Mouse (Mus musculus) common myeloid progenitor, adult 5-6 weeks (primary cell): ENCODE measurements around the gene Ppp2r5e. TPM values are rescaled to one million over a fixed set of nuclear protein-coding genes. Genes with fewer than 3 reads are reported as not detected.

Source experiments
- ATAC-seq: replicated peaks from 2 replicates; pipeline ENCODE4 v1.8.0; 2016; ENCODE audit warnings: low read depth, mild to moderate bottlenecking, moderate TSS enrichment, inconsistent platforms; ENCODE audit not compliant: poor library complexity, severe bottlenecking
- total RNA-seq: library from RNA; stranded (forward); fragments of 200-1000, 187-1606 nt; gene quantifications from 2 replicates; pipeline ENCODE4 v1.2.3, GENCODE M21; 2017

The Ppp2r5e gene
- total RNA-seq, result 26.7 and 36.4 TPM in 2 replicates

- peak; percentile 97 for ATAC-seq
Observed at GRCm38 (mm10) chr12:75596154-75597002, at the start of gene Ppp2r5e. Gene Ppp2r5e, minus strand, starts transcription at chr12:75596245.

GRCm38 (mm10) chr12:75645780-75646179, 49.7 kb upstream of the Ppp2r5e start:
- no peak for ATAC-seq

DNA sequence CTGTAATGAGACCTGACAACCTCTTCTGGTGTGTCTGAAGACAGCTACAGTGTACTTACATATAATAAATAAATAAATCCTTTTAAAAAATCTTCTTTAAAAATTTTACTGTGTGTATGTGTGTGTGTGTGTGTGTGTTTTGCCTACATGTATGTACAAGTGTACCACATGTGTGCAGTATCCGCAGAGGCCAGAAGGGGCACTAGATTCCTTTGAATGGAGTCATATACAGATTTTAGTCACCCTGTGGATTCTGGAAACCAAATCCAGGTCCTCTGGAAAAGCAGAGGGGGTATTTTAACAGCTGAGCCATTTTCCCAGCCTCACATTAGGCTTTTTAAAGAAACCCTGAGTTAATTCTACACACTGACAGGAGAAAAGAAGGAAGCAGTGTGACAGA, 45.7 kb upstream of the Ppp2r5e start:
- ATAC-seq, result no peak

- ATAC-seq, result 0 out of 2 replicates have a peak, but pooled peaks have one; percentile 22
Observed at GRCm38 (mm10) chr12:75638345-75638744, 42.3 kb upstream of the Ppp2r5e start.

DNA sequence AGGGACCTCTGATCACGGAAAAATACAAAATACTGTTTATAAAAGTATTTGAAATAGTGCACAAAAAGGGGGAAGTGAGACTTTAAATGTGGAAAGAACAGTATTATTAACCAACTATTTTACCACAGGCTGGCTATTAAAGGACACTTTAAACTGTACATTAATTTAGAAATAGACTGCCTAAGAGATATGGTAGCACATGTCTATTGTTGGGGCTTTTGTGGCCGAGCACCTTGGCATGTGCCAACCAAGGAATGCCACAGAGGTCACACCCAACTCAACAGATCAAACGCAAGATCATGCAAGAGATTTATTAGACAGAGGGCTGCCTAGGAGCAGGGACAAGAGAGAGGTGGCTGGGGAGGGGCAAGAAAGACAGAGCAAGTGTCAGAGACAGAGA, 41.1 kb upstream of the Ppp2r5e start:
- 0 out of 2 replicates have a peak, but pooled peaks have one; percentile 39 for ATAC-seq

DNA sequence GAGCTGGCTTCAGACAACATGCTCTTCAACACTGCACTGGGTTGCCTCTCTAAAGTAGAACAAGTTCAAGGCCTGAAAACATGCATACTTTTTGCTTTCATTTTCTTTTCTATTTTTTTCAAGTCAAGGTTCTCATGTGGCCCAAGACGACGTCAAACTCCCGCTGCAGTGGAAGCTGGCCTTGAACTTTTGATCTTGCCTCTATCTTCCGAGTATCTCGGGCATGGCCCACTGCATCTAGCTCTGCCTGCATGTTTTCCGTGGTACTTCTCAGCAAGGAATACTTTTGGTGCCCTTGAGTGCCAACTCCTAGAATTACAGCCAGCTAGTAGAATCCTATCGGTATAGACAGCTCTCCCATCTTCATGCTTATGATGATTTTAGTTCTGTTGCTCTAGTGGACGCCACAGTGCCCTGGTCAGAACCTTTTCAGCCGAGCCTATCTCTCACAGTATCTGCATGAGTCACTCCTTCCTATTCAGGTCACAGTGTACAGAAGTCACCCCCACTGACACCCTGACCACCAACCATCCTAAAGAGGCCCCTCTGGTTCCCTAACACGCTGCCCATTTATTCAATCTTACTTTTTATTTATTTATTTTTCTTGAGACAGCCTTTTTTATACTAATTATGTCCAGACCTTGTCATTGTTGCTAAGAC, 39.9 kb upstream of the Ppp2r5e start:
- ATAC-seq, result no peak

DNA sequence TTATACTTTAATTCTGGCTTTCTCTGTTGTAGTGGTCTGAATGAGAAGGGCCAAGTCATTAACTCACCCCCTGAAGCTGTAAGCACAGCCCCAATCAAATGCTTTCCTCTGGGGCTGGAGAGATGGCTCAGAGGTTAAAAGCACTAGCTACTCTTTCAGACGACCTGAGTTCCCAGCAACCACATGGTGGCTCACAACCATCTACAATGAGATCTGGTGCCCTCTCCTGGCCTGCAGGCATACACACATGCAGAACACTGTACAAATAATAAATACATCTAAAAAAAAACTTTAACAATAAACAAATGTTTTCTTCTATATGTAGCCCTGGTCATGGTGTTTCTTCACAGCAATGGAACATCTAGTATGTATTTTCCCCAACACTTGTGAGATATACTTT, 33.6 kb upstream of the Ppp2r5e start:
- no peak for ATAC-seq

DNA sequence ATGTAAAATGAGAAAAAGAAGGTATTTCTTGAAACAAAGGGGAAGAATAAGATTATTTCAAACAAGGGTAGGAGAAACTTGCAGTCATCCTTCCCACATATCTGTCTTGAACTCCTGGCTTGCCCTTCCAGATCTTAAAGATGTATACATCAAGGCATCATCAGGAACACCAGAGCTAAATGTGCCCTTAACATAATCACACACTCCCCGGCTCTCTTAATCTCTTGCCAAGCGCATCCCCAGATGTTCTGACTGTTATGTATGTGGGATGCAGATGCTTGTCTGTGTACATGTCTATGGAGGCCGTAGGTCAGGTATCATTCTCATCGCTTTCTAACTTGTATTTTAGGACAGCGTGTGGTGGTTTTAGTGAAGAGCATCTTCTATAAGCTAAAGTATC, 27.2 kb upstream of the Ppp2r5e start:
- ATAC-seq, result no peak

- ATAC-seq, result no peak
Observed at GRCm38 (mm10) chr12:75622835-75623234, 26.8 kb upstream of the Ppp2r5e start.

GRCm38 (mm10) chr12:75616841-75617240, 20.8 kb upstream of the Ppp2r5e start:
- no peak for ATAC-seq

GRCm38 (mm10) chr12:75616158-75616791, 20.2 kb upstream of the Ppp2r5e start:
- 0 out of 2 replicates have a peak, but pooled peaks have one; percentile 32 for ATAC-seq

GRCm38 (mm10) chr12:75615556-75615955, 19.5 kb upstream of the Ppp2r5e start:
- no peak for ATAC-seq

- 0 out of 2 replicates have a peak, but pooled peaks have one; percentile 22 for ATAC-seq
Observed at GRCm38 (mm10) chr12:75612711-75613110, 16.7 kb upstream of the Ppp2r5e start.

- ATAC-seq, result no peak
Observed at GRCm38 (mm10) chr12:75599490-75599889, 3.4 kb upstream of the Ppp2r5e start.

DNA sequence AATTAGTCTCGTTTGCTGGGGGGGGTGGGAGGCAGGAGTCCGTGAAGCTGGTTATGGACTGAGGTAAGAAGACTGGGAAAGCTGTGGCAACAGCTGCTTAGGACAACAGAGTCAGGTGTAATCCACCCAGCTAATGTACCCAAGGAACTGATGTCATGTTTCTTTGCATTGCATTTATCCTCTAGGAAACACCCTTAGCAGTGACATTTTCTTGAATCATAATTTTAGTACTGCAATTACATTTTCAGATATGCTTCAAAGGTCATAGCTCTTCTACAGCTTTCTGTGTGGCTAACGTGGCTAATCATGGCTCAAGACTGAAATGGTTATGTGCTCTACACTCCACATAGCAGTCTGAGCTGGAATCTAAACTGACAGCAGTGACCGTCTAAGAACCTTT, 2.9 kb upstream of the Ppp2r5e start:
- no peak for ATAC-seq

GRCm38 (mm10) chr12:75597707-75598106, 1.7 kb upstream of the Ppp2r5e start:
- no peak for ATAC-seq

DNA sequence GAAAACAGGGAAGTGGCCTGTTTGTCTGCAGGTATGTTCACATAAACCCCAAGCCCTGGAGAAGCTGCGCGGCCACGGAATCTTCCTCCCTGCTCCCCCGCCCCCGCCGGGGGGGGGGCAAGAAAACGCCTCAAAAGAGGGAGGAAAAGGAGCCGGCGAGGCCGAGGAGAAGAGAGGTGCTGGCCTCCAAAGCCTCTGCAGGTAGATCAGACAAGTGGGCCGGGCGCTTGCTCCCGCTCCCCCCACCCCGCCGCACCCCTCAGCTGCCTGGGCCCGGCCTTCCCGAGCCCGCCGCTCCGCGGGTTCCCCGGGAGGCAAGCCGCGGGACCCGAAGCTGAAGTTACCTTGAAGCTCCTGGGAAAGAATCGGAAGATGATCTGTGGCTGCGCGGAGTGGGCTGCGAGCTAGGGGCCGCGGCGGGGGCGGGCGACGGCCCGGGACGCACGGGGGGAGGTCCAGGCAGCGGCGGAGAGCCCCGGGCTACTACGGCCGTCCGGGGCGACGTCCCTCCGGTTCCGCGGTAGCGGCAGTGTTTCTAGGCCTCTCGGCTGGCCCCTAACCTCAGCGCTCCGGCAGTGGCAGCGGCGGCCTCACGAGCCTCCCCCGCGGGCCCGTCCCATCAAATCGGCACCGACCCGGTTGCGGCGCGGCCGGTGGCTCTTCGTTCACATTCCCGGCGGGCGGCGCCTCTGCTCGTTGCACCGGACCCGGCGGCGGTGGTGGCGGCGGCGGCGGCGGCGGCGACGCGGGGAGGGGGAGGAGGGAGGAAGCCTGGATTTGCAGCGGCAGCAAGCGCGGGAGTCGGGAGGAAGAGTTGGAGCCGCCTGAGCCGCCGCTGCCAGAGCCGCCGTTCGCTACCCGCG, 523 bp downstream of the Ppp2r5e start:
- ATAC-seq, result no peak

- no peak for ATAC-seq
Observed at GRCm38 (mm10) chr12:75594404-75594803, 1.6 kb downstream of the Ppp2r5e start.

DNA sequence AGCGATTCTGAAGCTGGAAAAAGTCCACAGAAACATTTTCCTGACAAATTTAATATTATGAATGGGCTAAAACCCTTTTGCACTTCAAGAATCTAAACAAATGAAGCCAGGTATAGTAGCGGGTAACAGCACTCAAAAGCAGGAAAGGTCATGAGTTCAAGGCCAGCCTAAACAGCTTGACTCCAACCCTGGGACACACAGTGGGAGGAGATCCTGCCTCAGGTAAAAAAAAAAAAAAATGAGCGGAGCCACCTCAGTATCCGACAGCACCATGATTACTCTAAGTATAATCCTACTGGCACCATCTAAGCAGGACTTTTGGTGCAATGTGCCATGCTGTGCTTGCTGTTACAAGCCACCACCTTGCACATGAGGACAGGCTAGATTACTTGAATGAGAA, 2.2 kb downstream of the Ppp2r5e start:
- ATAC-seq, result no peak

DNA sequence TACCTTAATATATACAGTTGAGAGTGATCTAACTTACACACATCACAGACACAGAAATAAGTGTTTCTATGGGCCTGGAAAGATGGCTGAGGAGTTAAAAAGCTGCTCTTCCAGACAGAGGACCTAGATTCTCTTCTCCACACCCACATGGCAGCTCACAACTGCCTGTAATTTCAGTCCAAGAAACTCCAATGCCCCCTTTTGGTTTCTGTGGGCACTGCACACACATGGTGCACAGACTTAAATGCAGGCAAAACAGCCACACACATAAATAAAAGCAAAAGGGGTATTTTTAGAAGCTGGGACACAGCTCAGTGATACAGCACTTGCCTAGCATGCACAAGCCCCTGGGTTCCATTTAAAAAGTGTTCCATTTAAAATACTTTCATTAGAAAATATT, 8.5 kb downstream of the Ppp2r5e start:
- no peak for ATAC-seq
